Mouse (Mus musculus) CH12.LX (cell line): ENCODE results near the gene Riok1. TPM values are rescaled to one million over a fixed set of nuclear protein-coding genes. Genes with fewer than 3 reads are reported as not detected.
A peak's percentile ranks its signal among the peaks of the same experiment; 100 is the strongest.

Source experiments
- DNase-seq: peaks from one replicate; pipeline ENCODE4 v3.0.0-alpha.2; 2013; ENCODE audit errors: extremely low read depth
- H3K27ac ChIP-seq: 2 replicates; pipeline ENCODE4 v1.5.1; 2012; ENCODE audit warnings: low read depth, mild to moderate bottlenecking, control low read depth, moderate library complexity; ENCODE audit not compliant: insufficient read depth
- H3K27me3 ChIP-seq: replicated peaks from 2 replicates; pipeline ENCODE3; 2012; ENCODE audit warnings: inconsistent platforms
- H3K36me3 ChIP-seq, 2 experiments: replicated peaks in 1 of 2; 2 replicates each; pipeline versions ENCODE3 to v1.6.1; 2012; ENCODE audit warnings: inconsistent platforms in 1 of 2, low read length in 1 of 2, mild to moderate bottlenecking in 1 of 2, mixed read lengths in 1 of 2, moderate library complexity in 1 of 2; ENCODE audit not compliant: control insufficient read depth in 1 of 2, insufficient read depth in 1 of 2
- H3K4me1 ChIP-seq, 2 experiments: 2 replicates each; pipeline ENCODE4 v1.6.1; 2012; ENCODE audit warnings: inconsistent platforms in 1 of 2, moderate library complexity in 1 of 2; ENCODE audit not compliant: insufficient read depth in 2 of 2, control insufficient read depth in 1 of 2
- H3K4me2 ChIP-seq: 2 replicates; pipeline ENCODE4 v1.6.1; 2012; ENCODE audit warnings: low read depth, mild to moderate bottlenecking, control low read depth; ENCODE audit not compliant: poor library complexity, insufficient read depth, severe bottlenecking
- H3K4me3 ChIP-seq, 3 experiments: fragments of 150-350 bp in 1 of 3; sonication (generic) in 1 of 3; replicated peaks in 1 of 3; 2 replicates each; pipeline versions ENCODE3 to v1.5.1; 2011 to 2012; ENCODE audit warnings: low read depth in 2 of 3, low read length in 2 of 3, mild to moderate bottlenecking in 2 of 3, moderate library complexity in 2 of 3, control low read depth in 1 of 3, improper control_type of control experiment in 1 of 3, inconsistent platforms in 1 of 3, mixed read lengths in 1 of 3; ENCODE audit not compliant: poor library complexity in 1 of 3
- H3K79me2 ChIP-seq: replicated peaks from 2 replicates; pipeline ENCODE4 v1.6.1; 2012; ENCODE audit warnings: mild to moderate bottlenecking, moderate library complexity; ENCODE audit not compliant: control insufficient read depth, poor library complexity, insufficient read depth, severe bottlenecking; ENCODE audit errors: extremely low read depth
- H3K9ac ChIP-seq: 2 replicates; pipeline ENCODE4 v1.6.1; 2012; ENCODE audit warnings: low read depth, mild to moderate bottlenecking, control low read depth, moderate library complexity; ENCODE audit not compliant: insufficient read depth
- H3K9me3 ChIP-seq: replicated peaks from 2 replicates; pipeline ENCODE3; 2012; ENCODE audit warnings: low read length, inconsistent platforms, mixed read lengths
- CTCF ChIP-seq, 2 experiments: IDR thresholded peaks in 1 of 2; conservative IDR thresholded peaks in 1 of 2; 2 replicates each; pipeline ENCODE4 v1.5.1; 2011 to 2012; ENCODE audit warnings: low read depth in 2 of 2, low read length in 2 of 2, improper control_type of control experiment in 1 of 2, inconsistent platforms in 1 of 2, mild to moderate bottlenecking in 1 of 2, moderate library complexity in 1 of 2
- EP300 ChIP-seq: IDR thresholded peaks from 2 replicates; pipeline ENCODE4 v1.6.1; 2011; ENCODE audit warnings: low read length, improper control_type of control experiment
- ETS1 ChIP-seq: conservative IDR thresholded peaks from 2 replicates; pipeline ENCODE4 v1.6.1; 2012; ENCODE audit warnings: low read depth, mild to moderate bottlenecking, inconsistent platforms, low read length, improper control_type of control experiment, moderate library complexity
- GABPA ChIP-seq: IDR thresholded peaks from 2 replicates; pipeline ENCODE4 v1.6.1; 2012; ENCODE audit warnings: low read depth, low read length, improper control_type of control experiment, inconsistent platforms; ENCODE audit not compliant: insufficient replicate concordance
- IRF4 ChIP-seq: IDR thresholded peaks from 2 replicates; pipeline ENCODE4 v1.6.1; 2014; ENCODE audit warnings: low read depth, mild to moderate bottlenecking, inconsistent platforms, low read length, improper control_type of control experiment
- JUN ChIP-seq: IDR thresholded peaks from 2 replicates; pipeline ENCODE4 v1.6.1; 2011; ENCODE audit warnings: low read depth, mild to moderate bottlenecking, low read length, improper control_type of control experiment, moderate library complexity; ENCODE audit not compliant: insufficient read depth
- KAT2A ChIP-seq: IDR thresholded peaks from 2 replicates; pipeline ENCODE4 v1.6.1; 2012; ENCODE audit warnings: low read length, improper control_type of control experiment, inconsistent platforms; ENCODE audit not compliant: insufficient replicate concordance
- MAFK ChIP-seq: IDR thresholded peaks from 2 replicates; pipeline ENCODE4 v1.6.1; 2011; ENCODE audit warnings: low read length, improper control_type of control experiment; ENCODE audit not compliant: insufficient replicate concordance
- MAZ ChIP-seq: IDR thresholded peaks from 2 replicates; pipeline ENCODE4 v1.6.1; 2012; ENCODE audit warnings: low read depth, mild to moderate bottlenecking, inconsistent platforms, low read length, improper control_type of control experiment, moderate library complexity
- MEF2A ChIP-seq: IDR thresholded peaks from 2 replicates; pipeline ENCODE4 v1.6.1; 2014; ENCODE audit warnings: low read depth, mild to moderate bottlenecking, inconsistent platforms, low read length, improper control_type of control experiment, borderline replicate concordance
- MYC ChIP-seq: IDR thresholded peaks from 2 replicates; pipeline ENCODE4 v1.6.1; 2011; ENCODE audit warnings: low read depth, mild to moderate bottlenecking, improper control_type of control experiment, low read length
- NELFE ChIP-seq: IDR thresholded peaks from 2 replicates; pipeline ENCODE4 v1.6.1; 2011; ENCODE audit warnings: low read depth, low read length, improper control_type of control experiment
- NRF1 ChIP-seq: IDR thresholded peaks from 2 replicates; pipeline ENCODE4 v1.6.1; 2014; ENCODE audit warnings: low read depth, mild to moderate bottlenecking, inconsistent platforms, low read length, improper control_type of control experiment, moderate library complexity
- POLR2AphosphoS2 ChIP-seq: IDR thresholded peaks from 2 replicates; pipeline ENCODE4 v1.6.1; 2011; ENCODE audit warnings: low read depth, low read length, improper control_type of control experiment
- RAD21 ChIP-seq: IDR thresholded peaks from 2 replicates; pipeline ENCODE4 v1.6.1; 2011; ENCODE audit warnings: low read depth, mild to moderate bottlenecking, low read length, improper control_type of control experiment, moderate library complexity
- RCOR1 ChIP-seq: conservative IDR thresholded peaks from 2 replicates; pipeline ENCODE4 v1.6.1; 2012; ENCODE audit warnings: low read depth, mild to moderate bottlenecking, inconsistent platforms, low read length, improper control_type of control experiment
- SMC3 ChIP-seq: IDR thresholded peaks from 2 replicates; pipeline ENCODE4 v1.6.1; 2011; ENCODE audit warnings: low read depth, low read length, improper control_type of control experiment
- ZKSCAN1 ChIP-seq: IDR thresholded peaks from 2 replicates; pipeline ENCODE4 v1.6.1; 2012; ENCODE audit warnings: low read depth, inconsistent platforms, low read length, improper control_type of control experiment, borderline replicate concordance
- ZMIZ1 ChIP-seq: IDR thresholded peaks from 2 replicates; pipeline ENCODE4 v1.6.1; 2012; ENCODE audit warnings: low read depth, mild to moderate bottlenecking, inconsistent platforms, low read length, improper control_type of control experiment
- dilution Hi-C: fragments of 300-500 bp; cut with MboI; formaldehyde crosslinking; loops from 2 replicates; pipeline ENCODE4 v1.14.3; 2020; ENCODE audit warnings: low sequenced_read_pairs; ENCODE audit not compliant: extremely low pct_unique_long_range_greater_than_20kb, extremely low pct_ligation_motif_present
- in situ Hi-C: fragments of 300-500 bp; cut with MboI; formaldehyde crosslinking; loops from 3 replicates; pipeline ENCODE4 v1.14.3; 2019; ENCODE audit warnings: low sequenced_read_pairs, low pct_ligation_motif_present, low pct_unique_long_range_greater_than_20kb, mixed read lengths
- polyA plus RNA-seq: library from polyadenylated mRNA; unstranded; fragments of >175 nt; gene quantifications from 2 replicates; pipeline ENCODE4 v1.2.1, GENCODE M21; 2012; ENCODE audit warnings: low read depth; ENCODE audit not compliant: insufficient read length
- total RNA-seq, 2 experiments: library from RNA; depleted of rRNA; stranded (reverse); fragments of 300-350 nt in 1 of 2; fragments of >200 nt in 1 of 2; gene quantifications; 2 replicates each; pipeline ENCODE4 v1.2.3; 2012 to 2014

Gene Riok1
- total RNA-seq (2012; rRNA removed) = 33.9 and 42.6 TPM in 2 replicates
- 67.0 and 70.9 TPM in 2 replicates for total RNA-seq (2014; rRNA removed)
- polyA plus RNA-seq = 52.2 and 52.4 TPM in 2 replicates

DNA sequence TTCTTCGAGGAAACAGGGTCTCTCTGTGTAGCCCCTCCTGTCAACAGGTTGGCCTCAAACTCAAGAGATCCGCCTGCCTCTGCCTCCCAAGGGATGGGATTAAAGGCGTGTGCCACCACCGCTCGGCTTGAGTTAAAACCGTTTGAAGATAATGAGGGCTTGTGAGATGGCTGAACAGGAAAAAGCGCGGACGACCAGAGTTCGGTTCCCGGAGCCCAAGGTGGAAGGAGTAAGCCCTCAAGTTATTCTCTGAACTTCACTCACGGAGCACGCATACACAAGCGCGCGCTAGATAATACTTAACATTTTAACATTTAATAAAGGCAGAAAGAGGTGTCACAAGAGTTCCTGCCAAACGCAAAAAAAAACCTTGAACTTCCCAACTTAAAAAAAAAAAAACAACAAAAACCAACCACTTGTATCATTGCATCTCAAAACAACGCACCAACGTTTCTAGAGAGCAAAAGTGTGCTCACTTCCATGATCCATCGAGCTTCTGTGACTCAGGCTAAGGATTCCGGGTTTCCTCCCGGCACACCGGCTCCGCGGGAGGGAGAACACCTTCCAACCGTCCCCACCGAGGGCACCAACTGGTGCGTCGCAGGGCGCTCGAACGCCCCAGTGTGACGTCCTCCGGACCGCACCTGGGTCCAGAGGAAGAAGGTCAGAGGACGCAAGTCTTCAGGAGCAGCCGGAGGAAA is at the start of gene Riok1:
Riok1 (plus strand) TSS at position 653 of the 701 bp plus-strand sequence.
- no peak for DNase-seq

DNA sequence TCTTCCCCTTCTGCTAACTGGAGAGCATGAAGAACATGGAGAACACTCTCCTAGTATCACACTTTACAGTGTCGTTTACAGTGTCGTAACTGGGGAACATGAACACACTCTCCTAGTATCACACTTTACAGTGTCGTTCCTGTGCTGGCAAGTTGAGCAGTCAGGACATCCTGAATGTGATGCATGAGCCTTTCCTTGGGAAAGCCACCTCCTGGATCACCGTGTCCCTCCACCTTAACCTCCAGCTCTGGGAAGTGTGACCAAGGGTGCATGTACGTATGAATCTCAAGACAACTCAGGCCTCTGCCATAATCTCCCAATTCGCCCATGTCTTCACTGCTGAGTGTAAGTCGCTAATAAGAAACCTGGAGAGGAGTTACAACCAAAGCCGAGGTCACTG is 47.1 kb upstream of the Riok1 start:
- peaks cover 53 to 66% of the 10 kb centered on the region in 2 experiments for H3K36me3 ChIP-seq
- dilution Hi-C loops (no loop called here), in situ Hi-C loops (no loop called here)

More for the DNA sequence above, at the start of gene Riok1:
- Histone ChIP-seq H3K36me3 (peaks cover 16 to 35% of the 10 kb centered on the region in 2 experiments), H3K27me3 (no peaks in the 10 kb centered on the region), H3K4me1 (peaks cover 3 to 33% of the 10 kb centered on the region in 2 experiments), H3K9me3 (no peaks in the 10 kb centered on the region), H3K9ac (peak within 1 kb of the TSS; percentile 88), H3K4me3 (peak within 1 kb of the TSS; percentile 69 to 96 (median 90)), H3K79me2 (peaks cover 41% of the 10 kb centered on the region), H3K4me2 (peak within 1 kb of the TSS; percentile 65), H3K27ac (peak within 1 kb of the TSS; percentile 49)
- in situ Hi-C loops (loop anchor here (5.0 kb wide), 1 partner anchor 34 kb away; no protein-coding TSS in a partner anchor), dilution Hi-C loops (no loop called here)
- TF ChIP-seq JUN = no peak
- TF ChIP-seq MAZ = 0 out of 2 replicates have a peak, but pooled peaks have one; percentile 17

More for the DNA sequence above, 47.1 kb upstream of the Riok1 start:
- H3K4me3 ChIP-seq = no peak overlapping the region
- TF ChIP-seq MEF2A (no peak), CTCF (conservative IDR thresholded peaks at IDR 0.05 in 1 of 2, IDR thresholded peaks at IDR 0.05 in 1 of 2; ENCODE audit: low read depth in 2 of 2, low read length in 2 of 2) (no peak), KAT2A (no peak), GABPA (no peak), SMC3 (no peak), ZKSCAN1 (no peak), IRF4 (no peak), MYC (no peak), MAFK (no peak), ETS1 (no peak), ZMIZ1 (no peak), EP300 (no peak), RCOR1 (no peak), RAD21 (no peak), NRF1 (no peak), JUN (no peak), NELFE (no peak), POLR2AphosphoS2 (no peak)
- H3K9me3 ChIP-seq = no peaks in the 10 kb centered on the region
- no peak overlapping the region for H3K9ac ChIP-seq
- H3K27me3 ChIP-seq = no peaks in the 10 kb centered on the region
- H3K27ac ChIP-seq = peak overlapping the region; percentile 21; the same call in 1 of the 2 replicates
- no peak for DNase-seq
- no peak overlapping the region for H3K4me2 ChIP-seq
- H3K79me2 ChIP-seq = peaks cover 78% of the 10 kb centered on the region
- H3K4me1 ChIP-seq = peaks cover 3 to 27% of the 10 kb centered on the region in 2 experiments
